Mouse (Mus musculus): ENCODE measurements at regions not wholly inside any gene's neighbourhood (a gene's known extent, or its start where the extent isn't known, plus 50 kb on each side); places are given as distances from the start of the nearest gene placed in this dataset.

DNA sequence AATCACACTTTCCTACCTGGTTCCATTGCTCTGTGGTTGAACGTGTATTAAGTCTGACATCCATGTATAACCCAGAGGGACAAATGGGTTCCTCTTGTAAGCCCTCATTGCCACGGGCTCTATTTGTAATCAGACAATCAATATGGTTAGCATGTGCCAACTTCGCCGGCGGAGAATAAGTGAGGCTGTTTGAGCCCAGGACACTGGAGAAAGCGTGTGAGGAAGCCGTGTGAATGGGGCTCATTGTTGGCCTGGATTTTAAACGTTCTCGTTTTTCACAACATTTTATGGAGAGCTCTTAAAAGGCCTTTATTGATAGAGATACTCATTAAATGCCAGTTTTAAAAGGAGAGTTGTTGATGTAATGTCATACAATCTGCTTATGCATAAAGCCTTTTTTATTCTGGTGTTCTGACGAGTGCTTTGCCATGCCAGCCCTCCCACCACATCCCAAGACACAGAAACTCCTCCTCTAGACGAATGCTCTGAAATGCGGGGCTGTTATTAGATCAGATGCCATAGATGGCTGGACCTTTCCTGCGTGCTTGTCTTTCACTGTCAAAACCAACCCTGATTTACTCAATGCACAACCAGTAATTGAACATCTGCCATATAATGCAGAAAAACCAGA lies 218.8 kb upstream of the Btg1 start:
- Histone ChIP-seq H3K4me1 (ENCODE audit: control insufficient read depth, insufficient read depth, low read length) (peaks cover 18% of the 10 kb centered on the region), H3K27ac (replicated peaks; ENCODE audit: low read depth, low read length) (peak overlapping the region; percentile 46; the same call in 1 of the 2 replicates), H3K4me2 (ENCODE audit: low read depth, low read length) (peak overlapping the region; percentile 13; the same call in 1 of the 2 replicates), H3K27me3 (replicated peaks; ENCODE audit: control insufficient read depth, insufficient read depth, low read length) (no peaks in the 10 kb centered on the region), H3K9me3 (ENCODE audit: control insufficient read depth, low read length) (no peaks in the 10 kb centered on the region), H3K9ac (ENCODE audit: low read depth, low read length) (no peak overlapping the region), H3K4me3 (ENCODE audit: low read depth, low read length) (no peak overlapping the region), H3K36me3 (ENCODE audit: control insufficient read depth, insufficient read depth, low read length) (no peaks in the 10 kb centered on the region)
- ATAC-seq (ENCODE audit: low read depth), result peak; percentile 60
- DNase-seq (ENCODE audit: low spot score), result peak; percentile 73
- WGBS, result 36% methylated on average over 13 of the region's 13 CpGs

DNA sequence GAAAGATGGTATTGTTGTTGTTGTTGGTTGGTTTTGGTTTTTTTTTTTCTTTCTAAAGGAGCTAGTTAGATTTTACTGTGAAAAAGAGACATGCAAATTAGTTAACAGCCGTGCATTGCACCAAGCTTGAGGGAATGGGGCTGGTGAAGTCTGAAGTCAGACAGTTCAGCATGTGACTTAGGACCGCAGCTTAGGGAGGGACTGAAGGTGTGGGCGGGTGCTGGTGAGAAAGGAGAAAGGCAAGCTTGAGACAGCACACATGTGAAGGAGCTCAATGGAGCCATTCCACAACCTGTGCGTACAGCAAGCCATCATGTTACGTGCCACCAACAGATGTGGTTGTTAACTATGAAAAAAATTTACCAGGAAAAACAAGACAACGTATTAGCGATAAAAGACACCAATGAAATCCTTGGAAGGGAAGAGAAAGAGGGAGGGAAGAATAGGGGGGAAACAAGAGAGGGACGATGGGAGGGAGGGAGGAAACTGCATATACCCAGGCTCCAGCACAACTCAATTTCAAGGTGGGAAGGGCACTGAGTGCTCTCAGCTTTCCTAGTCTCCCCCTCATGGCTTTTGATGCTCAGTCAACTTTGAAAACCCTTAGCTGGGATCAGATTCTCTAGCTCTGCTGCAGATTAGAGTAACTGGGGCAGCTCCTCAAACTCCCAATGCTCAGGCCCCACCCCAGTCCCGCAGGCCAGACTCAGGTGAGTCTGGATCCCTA lies 218.1 kb upstream of the Btg1 start:
- WGBS, result 65% methylated on average over 9 of the region's 9 CpGs
- H3K4me3 ChIP-seq (ENCODE audit: low read depth, low read length), result no peak overlapping the region
- 0 out of 2 replicates have a peak overlapping the region, but pooled peaks have one; percentile 5 for H3K4me2 ChIP-seq (ENCODE audit: low read depth, low read length)
- H3K27me3 ChIP-seq (replicated peaks; ENCODE audit: control insufficient read depth, insufficient read depth, low read length), result no peaks in the 10 kb centered on the region
- H3K36me3 ChIP-seq (ENCODE audit: control insufficient read depth, insufficient read depth, low read length), result no peaks in the 10 kb centered on the region
- H3K4me1 ChIP-seq (ENCODE audit: control insufficient read depth, insufficient read depth, low read length), result peaks cover 18% of the 10 kb centered on the region
- H3K9ac ChIP-seq (ENCODE audit: low read depth, low read length), result no peak overlapping the region
- peak overlapping the region; percentile 46 for H3K27ac ChIP-seq (replicated peaks; ENCODE audit: low read depth, low read length)
- DNase-seq (ENCODE audit: low spot score) (no peak), ATAC-seq (ENCODE audit: low read depth) (peak; percentile 41; the same call in 1 of the 2 replicates)
- no peaks in the 10 kb centered on the region for H3K9me3 ChIP-seq (ENCODE audit: control insufficient read depth, low read length)

DNA sequence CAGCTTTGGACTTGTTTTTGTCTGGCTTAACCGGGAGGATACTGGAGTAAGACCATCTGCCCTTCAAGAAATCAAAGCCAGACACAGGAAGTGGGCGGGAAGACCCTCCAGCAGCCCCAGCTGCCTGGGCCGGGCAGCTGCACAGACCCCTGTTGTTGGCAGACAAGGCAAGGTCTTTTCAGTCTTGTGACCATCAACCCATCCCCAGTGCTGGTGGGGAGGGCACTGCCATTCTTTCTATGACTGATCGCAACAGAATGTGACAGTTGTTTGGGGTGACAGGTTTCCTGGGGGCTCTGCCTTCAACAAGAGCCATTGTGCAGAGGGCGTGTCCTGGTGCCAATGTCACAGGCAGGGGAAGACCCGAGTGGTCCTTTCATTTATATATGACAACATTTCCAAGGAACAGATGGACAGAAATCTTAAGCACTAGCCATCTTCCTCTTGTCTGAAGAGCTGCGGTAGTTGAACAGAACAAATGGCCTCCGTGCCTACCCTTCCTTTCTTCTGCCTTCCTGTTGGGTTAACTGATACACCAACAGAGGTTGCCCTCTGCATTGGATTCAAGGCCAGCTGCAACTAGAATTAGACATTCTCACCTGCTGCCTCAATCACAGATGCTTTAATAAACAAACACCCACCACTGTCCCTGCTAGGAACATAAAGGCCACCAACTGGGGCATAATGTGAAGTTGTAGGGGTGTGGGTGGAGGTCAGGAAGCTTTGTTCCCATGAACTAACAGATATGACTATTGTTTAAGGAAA lies 217.0 kb upstream of the Btg1 start:
- 42% methylated on average over 8 of the region's 8 CpGs for WGBS

DNA sequence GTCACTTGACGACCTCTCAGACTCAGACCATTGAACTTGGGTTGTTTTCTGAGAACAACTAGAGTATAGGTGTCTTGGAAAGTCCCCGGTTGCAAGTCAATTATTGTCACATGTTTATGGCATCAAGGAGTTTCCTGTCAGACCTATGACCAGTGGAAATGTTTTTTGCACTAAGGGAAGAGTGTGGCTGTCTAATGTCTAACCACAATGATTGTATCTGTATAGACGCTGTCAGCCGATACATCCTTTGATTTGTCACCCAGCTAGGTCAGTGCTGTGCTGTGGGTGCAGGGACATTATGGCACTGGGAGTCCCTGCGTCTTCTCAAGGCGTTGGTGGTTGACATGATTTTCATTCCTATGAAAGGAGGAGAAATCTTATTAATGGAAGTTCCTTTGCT lies 216.0 kb upstream of the Btg1 start:
- Histone ChIP-seq H3K27me3 (replicated peaks; ENCODE audit: control insufficient read depth, insufficient read depth, low read length) (no peaks in the 10 kb centered on the region), H3K4me3 (ENCODE audit: low read depth, low read length) (no peak overlapping the region), H3K4me2 (ENCODE audit: low read depth, low read length) (no peak overlapping the region), H3K36me3 (ENCODE audit: control insufficient read depth, insufficient read depth, low read length) (no peaks in the 10 kb centered on the region), H3K27ac (replicated peaks; ENCODE audit: low read depth, low read length) (no peak overlapping the region), H3K9ac (ENCODE audit: low read depth, low read length) (no peak overlapping the region), H3K4me1 (ENCODE audit: control insufficient read depth, insufficient read depth, low read length) (peaks cover 18% of the 10 kb centered on the region), H3K9me3 (ENCODE audit: control insufficient read depth, low read length) (no peaks in the 10 kb centered on the region)
- WGBS, result 78% methylated on average over 6 of the region's 6 CpGs
- DNase-seq (ENCODE audit: low spot score) (no peak), ATAC-seq (ENCODE audit: low read depth) (no peak)

More for the DNA sequence above, 217.0 kb upstream of the Btg1 start:
- peaks cover 18% of the 10 kb centered on the region for H3K4me1 ChIP-seq (ENCODE audit: control insufficient read depth, insufficient read depth, low read length)
- DNase-seq (ENCODE audit: low spot score), result peak; percentile 75
- H3K4me3 ChIP-seq (ENCODE audit: low read depth, low read length), result no peak overlapping the region
- no peak overlapping the region; the same call in 1 of the 2 replicates for H3K27ac ChIP-seq (replicated peaks; ENCODE audit: low read depth, low read length)
- peak; percentile 39; the same call in 1 of the 2 replicates for ATAC-seq (ENCODE audit: low read depth)
- no peaks in the 10 kb centered on the region for H3K9me3 ChIP-seq (ENCODE audit: control insufficient read depth, low read length)
- H3K27me3 ChIP-seq (replicated peaks; ENCODE audit: control insufficient read depth, insufficient read depth, low read length), result no peaks in the 10 kb centered on the region
- no peaks in the 10 kb centered on the region for H3K36me3 ChIP-seq (ENCODE audit: control insufficient read depth, insufficient read depth, low read length)
- no peak overlapping the region for H3K4me2 ChIP-seq (ENCODE audit: low read depth, low read length)
- H3K9ac ChIP-seq (ENCODE audit: low read depth, low read length), result no peak overlapping the region

DNA sequence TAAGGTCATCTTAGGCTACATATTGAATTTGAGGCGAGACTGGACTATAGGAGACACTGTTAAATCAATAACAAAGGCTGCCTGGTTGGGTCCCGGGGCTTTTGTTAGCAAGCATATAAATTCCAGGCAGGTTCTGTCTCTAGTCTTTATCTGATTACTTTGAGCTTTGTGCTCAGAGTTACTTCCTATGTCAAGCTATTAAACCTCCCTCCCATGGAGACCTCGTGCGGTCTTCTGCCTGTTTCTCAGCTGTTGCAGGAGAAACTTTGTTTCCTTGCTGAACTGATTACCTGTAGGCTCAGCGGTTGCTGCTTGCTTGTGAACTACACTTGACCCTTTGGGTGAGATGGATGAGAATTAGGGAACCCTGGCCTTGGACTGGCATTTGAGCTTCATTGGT lies 210.5 kb upstream of the Btg1 start:
- no peak for DNase-seq (ENCODE audit: low spot score)
- Histone ChIP-seq H3K36me3 (ENCODE audit: control insufficient read depth, insufficient read depth, low read length) (no peaks in the 10 kb centered on the region), H3K9ac (ENCODE audit: low read depth, low read length) (no peak overlapping the region), H3K27ac (replicated peaks; ENCODE audit: low read depth, low read length) (no peak overlapping the region), H3K27me3 (replicated peaks; ENCODE audit: control insufficient read depth, insufficient read depth, low read length) (no peaks in the 10 kb centered on the region), H3K4me1 (ENCODE audit: control insufficient read depth, insufficient read depth, low read length) (no peaks in the 10 kb centered on the region), H3K4me3 (ENCODE audit: low read depth, low read length) (no peak overlapping the region), H3K9me3 (ENCODE audit: control insufficient read depth, low read length) (no peaks in the 10 kb centered on the region), H3K4me2 (ENCODE audit: low read depth, low read length) (no peak overlapping the region)
- ATAC-seq (ENCODE audit: low read depth), result no peak
- WGBS, result 70% methylated on average over 5 of the region's 5 CpGs

- Histone ChIP-seq H3K36me3 (ENCODE audit: control insufficient read depth, insufficient read depth, low read length) (no peaks in the 10 kb centered on the region), H3K4me2 (ENCODE audit: low read depth, low read length) (no peak overlapping the region), H3K4me3 (ENCODE audit: low read depth, low read length) (no peak overlapping the region), H3K27ac (replicated peaks; ENCODE audit: low read depth, low read length) (no peak overlapping the region), H3K9me3 (ENCODE audit: control insufficient read depth, low read length) (no peaks in the 10 kb centered on the region), H3K9ac (ENCODE audit: low read depth, low read length) (no peak overlapping the region), H3K4me1 (ENCODE audit: control insufficient read depth, insufficient read depth, low read length) (no peaks in the 10 kb centered on the region), H3K27me3 (replicated peaks; ENCODE audit: control insufficient read depth, insufficient read depth, low read length) (no peaks in the 10 kb centered on the region)
- DNase-seq (ENCODE audit: low spot score) (no peak), ATAC-seq (ENCODE audit: low read depth) (no peak)
- WGBS, result 70% methylated on average over 3 of the region's 3 CpGs
Measured at GRCm38 (mm10) chr10:96407846-96408245, 209.0 kb upstream of the Btg1 start.

DNA sequence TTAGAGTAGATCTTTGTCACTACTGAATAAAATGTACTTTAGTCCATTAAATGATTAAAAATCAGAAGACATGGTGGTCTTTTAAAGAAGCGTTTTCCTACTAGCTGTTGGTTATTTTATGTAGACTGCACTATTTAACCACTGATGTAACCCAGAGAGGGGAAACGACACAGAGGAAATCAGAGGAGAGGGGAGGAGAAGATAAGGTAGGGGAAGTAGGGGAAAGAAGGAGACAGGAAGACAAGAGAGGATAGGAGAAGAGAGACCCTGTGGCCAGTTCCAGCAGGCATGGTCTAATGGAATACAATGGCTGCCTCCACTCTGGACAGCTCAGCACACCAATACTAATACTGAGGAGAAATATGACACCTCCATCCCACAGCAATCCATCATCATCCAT lies 208.6 kb upstream of the Btg1 start:
- Histone ChIP-seq H3K27me3 (replicated peaks; ENCODE audit: control insufficient read depth, insufficient read depth, low read length) (no peaks in the 10 kb centered on the region), H3K36me3 (ENCODE audit: control insufficient read depth, insufficient read depth, low read length) (no peaks in the 10 kb centered on the region), H3K9ac (ENCODE audit: low read depth, low read length) (no peak overlapping the region), H3K4me2 (ENCODE audit: low read depth, low read length) (no peak overlapping the region), H3K4me3 (ENCODE audit: low read depth, low read length) (no peak overlapping the region), H3K27ac (replicated peaks; ENCODE audit: low read depth, low read length) (no peak overlapping the region), H3K4me1 (ENCODE audit: control insufficient read depth, insufficient read depth, low read length) (no peaks in the 10 kb centered on the region), H3K9me3 (ENCODE audit: control insufficient read depth, low read length) (no peaks in the 10 kb centered on the region)
- DNase-seq (ENCODE audit: low spot score), result no peak
- WGBS, result 62% methylated on average over 2 of the region's 2 CpGs
- no peak for ATAC-seq (ENCODE audit: low read depth)

GRCm38 (mm10) chr10:96410028-96410427 lies 206.8 kb upstream of the Btg1 start:
- DNase-seq (ENCODE audit: low spot score) (no peak), ATAC-seq (ENCODE audit: low read depth) (no peak)
- Histone ChIP-seq H3K9ac (ENCODE audit: low read depth, low read length) (no peak overlapping the region), H3K4me1 (ENCODE audit: control insufficient read depth, insufficient read depth, low read length) (no peaks in the 10 kb centered on the region), H3K36me3 (ENCODE audit: control insufficient read depth, insufficient read depth, low read length) (no peaks in the 10 kb centered on the region), H3K9me3 (ENCODE audit: control insufficient read depth, low read length) (no peaks in the 10 kb centered on the region), H3K4me3 (ENCODE audit: low read depth, low read length) (no peak overlapping the region), H3K27ac (replicated peaks; ENCODE audit: low read depth, low read length) (no peak overlapping the region), H3K4me2 (ENCODE audit: low read depth, low read length) (no peak overlapping the region), H3K27me3 (replicated peaks; ENCODE audit: control insufficient read depth, insufficient read depth, low read length) (no peaks in the 10 kb centered on the region)
- 72% methylated on average over 6 of the region's 6 CpGs for WGBS
